Mouse (Mus musculus) bone marrow, adult 2 months (tissue): ENCODE results near the gene Nyap2.

Source experiments
- CTCF ChIP-seq: fragments of 200-500 bp; IDR thresholded peaks from 2 replicates; pipeline ENCODE4 v1.5.1; 2011; ENCODE audit warnings: low read length, control low read depth; ENCODE audit not compliant: control insufficient read depth, insufficient read depth
- POLR2A ChIP-seq: fragments of 200-500 bp; IDR thresholded peaks from 2 replicates; pipeline ENCODE4 v1.6.1; 2011; ENCODE audit warnings: low read depth, mild to moderate bottlenecking, control low read depth, low read length, borderline replicate concordance; ENCODE audit not compliant: control insufficient read depth

DNA sequence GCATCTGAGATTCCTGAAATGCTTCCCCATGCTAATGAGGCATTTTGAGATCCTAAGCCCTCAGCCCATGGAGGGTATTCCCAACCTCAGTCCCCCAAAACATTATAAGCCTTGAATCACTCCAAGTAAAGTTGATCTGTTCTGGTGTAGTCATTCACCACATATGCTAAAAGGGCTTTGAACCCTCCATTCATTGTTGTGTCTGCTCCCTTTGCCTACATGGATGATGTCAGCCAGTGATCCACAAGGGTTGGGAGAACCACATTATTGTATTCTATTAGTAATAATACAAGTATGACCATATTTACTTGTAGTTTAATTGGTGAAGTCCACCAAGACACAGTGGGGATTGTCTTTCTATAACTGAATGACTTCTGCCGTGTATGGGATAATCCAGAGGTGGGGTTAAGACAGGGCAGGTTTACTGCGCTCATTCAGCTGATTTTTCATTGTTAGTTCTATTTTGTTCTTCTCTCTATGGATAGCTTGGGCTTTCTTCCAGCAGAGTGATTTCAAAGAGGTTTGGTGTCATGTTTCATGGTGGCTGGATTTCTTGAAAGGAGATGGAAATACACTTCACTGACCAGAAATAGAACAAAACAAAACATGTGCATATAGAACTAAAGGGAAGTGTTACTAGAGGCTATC is 155.1 kb downstream of the Nyap2 start:
- no peak for TF ChIP-seq CTCF
- TF ChIP-seq POLR2A, result no peak
